9 mouse cellular contexts compared by ENCODE assay signal in genomic region chr4:140723801-140724200, GRCm38 (mm10). TPM values are rescaled to one million over a fixed set of nuclear protein-coding genes. Genes with fewer than 3 reads are reported as not detected.
A peak's percentile ranks its signal among the peaks of the same experiment; 100 is the strongest.
DNase-seq lines count a peak whose midpoint lies in the region; ATAC-seq and TF ChIP-seq lines count a peak whose summit lies in the region.
"Had no signal": no experiment of that assay in that cellular context is flagged by ENCODE, and none has a peak within 500 bp of the region (broad histone marks: within the 10 kb centered on the region; RNA-seq: fewer than 3 reads in every experiment).

No protein-coding gene starts in this region.

- H3K4me3 ChIP-seq in heart, adult 2 months = no peak overlapping the region
- H3K4me3 ChIP-seq in G1E (ENCODE audit: low read depth, low read length) = no peak overlapping the region
- no peak overlapping the region for H3K4me3 ChIP-seq in forebrain, embryonic 10.5 days
- H3K4me3 ChIP-seq in midbrain, embryonic 12.5 days = no peak overlapping the region

- no peak for TF ChIP-seq EP300 in heart, adult 2 months (IDR thresholded peaks at IDR 0.05; ENCODE audit: insufficient read depth, low read depth, low read length)

- WGBS in heart, adult 2 months = 59% methylated on average over 5 of the region's 5 CpGs
- WGBS in forebrain, embryonic 10.5 days = 72% methylated on average over 5 of the region's 5 CpGs
- 66% methylated on average over 5 of the region's 5 CpGs for WGBS in midbrain, embryonic 12.5 days

- no peak overlapping the region for H3K9ac ChIP-seq in heart, adult 2 months (ENCODE audit: low read depth, low read length)
- no peak overlapping the region for H3K9ac ChIP-seq in midbrain, embryonic 12.5 days (replicated peaks)

- no peak for ATAC-seq in G1E (ENCODE audit: extremely low read depth, insufficient number of reproducible peaks, low FRiP score, poor library complexity, severe bottlenecking)
- ATAC-seq in midbrain, embryonic 12.5 days (ENCODE audit: low FRiP score, low read depth) = peak; percentile 48; the same call in 1 of the 2 replicates

- peak; percentile 71 for TF ChIP-seq CTCF in heart, adult 2 months (IDR thresholded peaks at IDR 0.05)
- peak; percentile 53 for TF ChIP-seq CTCF in G1E (IDR thresholded peaks at IDR 0.05; ENCODE audit: low read depth, low read length)

- H3K9me3 ChIP-seq in G1E (replicated peaks) = no peaks in the 10 kb centered on the region
- H3K9me3 ChIP-seq in forebrain, embryonic 10.5 days = no peaks in the 10 kb centered on the region
- no peaks in the 10 kb centered on the region for H3K9me3 ChIP-seq in midbrain, embryonic 12.5 days

- H3K4me1 ChIP-seq in heart, adult 2 months (ENCODE audit: control insufficient read depth, insufficient read depth, low read length) = no peaks in the 10 kb centered on the region
- peaks cover 19% of the 10 kb centered on the region for H3K4me1 ChIP-seq in G1E (ENCODE audit: insufficient read depth, low read depth, low read length)
- no peaks in the 10 kb centered on the region for H3K4me1 ChIP-seq in forebrain, embryonic 10.5 days
- H3K4me1 ChIP-seq in midbrain, embryonic 12.5 days = peaks cover 8% of the 10 kb centered on the region; the same call in 1 of the 2 replicates

- H3K27me3 ChIP-seq in heart, adult 2 months (ENCODE audit: control insufficient read depth, insufficient read depth, low read length) = no peaks in the 10 kb centered on the region
- H3K27me3 ChIP-seq in G1E (ENCODE audit: insufficient read depth, low read length) = peaks cover 3% of the 10 kb centered on the region; the same call in 1 of the 2 replicates
- no peaks in the 10 kb centered on the region for H3K27me3 ChIP-seq in forebrain, embryonic 10.5 days (ENCODE audit: poor library complexity, severe bottlenecking)
- no peaks in the 10 kb centered on the region for H3K27me3 ChIP-seq in midbrain, embryonic 12.5 days

- H3K79me2 ChIP-seq in heart, adult 2 months (replicated peaks; ENCODE audit: control insufficient read depth, insufficient read depth, low read length) = no peaks in the 10 kb centered on the region

- no peak for TF ChIP-seq POLR2A in heart, adult 2 months (IDR thresholded peaks at IDR 0.05; ENCODE audit: insufficient read depth, low read depth, low read length)

- H3K36me3 ChIP-seq in heart, adult 2 months (ENCODE audit: control insufficient read depth, insufficient read depth, low read length) = no peaks in the 10 kb centered on the region
- H3K36me3 ChIP-seq in G1E (replicated peaks) = peaks cover 82% of the 10 kb centered on the region
- peaks cover 89% of the 10 kb centered on the region for H3K36me3 ChIP-seq in forebrain, embryonic 10.5 days (replicated peaks)
- H3K36me3 ChIP-seq in midbrain, embryonic 12.5 days = peaks cover 47% of the 10 kb centered on the region

- no peak overlapping the region for H3K4me2 ChIP-seq in midbrain, embryonic 12.5 days (replicated peaks)

- intact Hi-C loops in heart, adult 2 months (cut with DNase I) = loop anchor here (2.0 to 10.0 kb wide), 3 partner anchors 179 to 301 kb away; no protein-coding TSS in a partner anchor
- intact Hi-C loops in gastrocnemius, postnatal 14 days (cut with DNase I; ENCODE audit: low total_unique reads) = no loop called here

- H3K27ac ChIP-seq in heart, adult 2 months = no peak overlapping the region
- no peak overlapping the region for H3K27ac ChIP-seq in forebrain, embryonic 10.5 days
- peak overlapping the region; percentile 63 for H3K27ac ChIP-seq in midbrain, embryonic 12.5 days (replicated peaks)

- no peak for DNase-seq in heart, adult 2 months
- no peak for DNase-seq in heart, adult 9 months (ENCODE audit: low spot score in 2 of 2)
- no peak for DNase-seq in G1E (ENCODE audit: low spot score)
- DNase-seq in forebrain, embryonic 10.5 days (ENCODE audit: extremely low spot score, low spot score) = peak; percentile 53
- peak; percentile 14 for DNase-seq in kidney, postnatal 14 days
- DNase-seq in gastrocnemius, adult 18-20 months (ENCODE audit: low spot score) = no peak
- no peak for DNase-seq in gastrocnemius, postnatal 14 days

RNA-seq across cellular contexts. Expression of gene Padi6, which starts 18.6 kb away (rescaled TPM):
- total RNA-seq in heart, adult 2 months (2021) = not detected
- polyA plus RNA-seq in heart, adult 2 months (2012; rRNA removed) = not detected in 2 replicates
- total RNA-seq in G1E (2014; fragmentation: Nextera tagmentation) (not detected in 2 replicates), G1E (2017) (not detected in 2 replicates)
- not detected in 2 replicates for polyA plus RNA-seq in G1E (2012)
- not detected in 2 replicates for polyA plus RNA-seq in forebrain, embryonic 10.5 days (2016; fragmentation: Nextera tagmentation; extraction: Ambion mirVana)
- not detected in 2 replicates for polyA plus RNA-seq in midbrain, embryonic 12.5 days (2016; fragmentation: Nextera tagmentation; extraction: Ambion mirVana)
- not detected for total RNA-seq in gastrocnemius, adult 18-20 months (2021)
- total RNA-seq in gastrocnemius, postnatal 14 days (2021) = not detected
- total RNA-seq: layer of hippocampus, postnatal 25 days had no signal

RNA-seq across cellular contexts. Expression of gene Rcc2, which starts 23.5 kb away (rescaled TPM):
- 10 to 100 TPM; 13.7 to 14.2 TPM for total RNA-seq in heart, adult 2 months (2021)
- polyA plus RNA-seq in heart, adult 2 months (2012; rRNA removed) = 12.4 and 14.1 TPM in 2 replicates
- 205 and 239 TPM in 2 replicates for total RNA-seq in G1E (2014; fragmentation: Nextera tagmentation)
- 106 and 117 TPM in 2 replicates for total RNA-seq in G1E (2017)
- polyA plus RNA-seq in G1E (2012) = 443 and 525 TPM in 2 replicates
- polyA plus RNA-seq in forebrain, embryonic 10.5 days (2016; fragmentation: Nextera tagmentation; extraction: Ambion mirVana) = 40.8 and 44.7 TPM in 2 replicates
- polyA plus RNA-seq in midbrain, embryonic 12.5 days (2016; fragmentation: Nextera tagmentation; extraction: Ambion mirVana) = 72.2 and 75.5 TPM in 2 replicates
- 1 to 10 TPM; 7.2 to 8.9 TPM for total RNA-seq in gastrocnemius, adult 18-20 months (2021)
- 10 to 100 TPM; 14.2 to 19.3 TPM for total RNA-seq in gastrocnemius, postnatal 14 days (2021)

RNA-seq across cellular contexts. Expression of gene Padi4, which starts 50.2 kb away (rescaled TPM):
- total RNA-seq in heart, adult 2 months (2021) = 1 to 10 TPM in 1 of 2 experiments, under 1 TPM in 1; 0.70 to 2.5 TPM
- polyA plus RNA-seq in heart, adult 2 months (2012; rRNA removed) = 1.9 and 2.6 TPM in 2 replicates
- total RNA-seq in G1E (2014; fragmentation: Nextera tagmentation) = not detected in 2 replicates
- not detected in 2 replicates for total RNA-seq in G1E (2017)
- polyA plus RNA-seq in G1E (2012) = 0.02 TPM in 1 of 2 replicates, not detected in the other
- polyA plus RNA-seq in forebrain, embryonic 10.5 days (2016; fragmentation: Nextera tagmentation; extraction: Ambion mirVana) = 1.4 and 1.5 TPM in 2 replicates
- polyA plus RNA-seq in midbrain, embryonic 12.5 days (2016; fragmentation: Nextera tagmentation; extraction: Ambion mirVana) = 0.10 and 0.47 TPM in 2 replicates
- total RNA-seq in gastrocnemius, adult 18-20 months (2021) = under 1 TPM in 1 of 2 experiments, not detected in 1; 0.09 TPM
- under 1 TPM; 0.13 to 0.14 TPM for total RNA-seq in gastrocnemius, postnatal 14 days (2021)
- total RNA-seq: layer of hippocampus, postnatal 25 days had no signal

RNA-seq across cellular contexts. Expression of gene Arhgef10l, which starts 58.0 kb away (rescaled TPM):
- 10 to 100 TPM; 61.0 to 74.4 TPM for total RNA-seq in heart, adult 2 months (2021)
- 54.7 and 75.6 TPM in 2 replicates for polyA plus RNA-seq in heart, adult 2 months (2012; rRNA removed)
- total RNA-seq in G1E (2014; fragmentation: Nextera tagmentation) = 19.4 and 25.0 TPM in 2 replicates
- 24.7 and 27.4 TPM in 2 replicates for total RNA-seq in G1E (2017)
- polyA plus RNA-seq in G1E (2012) = 32.6 and 43.4 TPM in 2 replicates
- 22.1 and 23.0 TPM in 2 replicates for polyA plus RNA-seq in forebrain, embryonic 10.5 days (2016; fragmentation: Nextera tagmentation; extraction: Ambion mirVana)
- polyA plus RNA-seq in midbrain, embryonic 12.5 days (2016; fragmentation: Nextera tagmentation; extraction: Ambion mirVana) = 34.2 and 36.5 TPM in 2 replicates
- 10 to 100 TPM; 53.2 to 68.6 TPM for total RNA-seq in gastrocnemius, adult 18-20 months (2021)
- 10 to 100 TPM; 39.2 to 49.0 TPM for total RNA-seq in gastrocnemius, postnatal 14 days (2021)

Comparison
In these comparisons a context has a peak if more than half of its experiments do, and no peak if none do; other contexts are left out.
1. DNase-seq: peak in forebrain, embryonic 10.5 days (single experiment) and kidney, postnatal 14 days (single experiment); none in heart, adult 2 months (0 of 2), heart, adult 9 months (0 of 2), G1E (single experiment), gastrocnemius, adult 18-20 months (single experiment) and gastrocnemius, postnatal 14 days (single experiment).
2. RNA of gene Rcc2, which starts 23.5 kb away (total RNA-seq): 106 to 239 TPM in G1E; 14.2 to 19.3 TPM in gastrocnemius, postnatal 14 days, 13.7 to 14.2 TPM in heart, adult 2 months and 7.2 to 8.9 TPM in gastrocnemius, adult 18-20 months; every median in the first group is over 4 times any median in the second.